Mouse (Mus musculus) c-Kit-positive CD71-positive TER-119-negative erythroid progenitor cells, embryonic 14.5 days (primary cell): ENCODE results near the gene Daam1.

ENCODE experiments used
- DNase-seq: peaks from one replicate; pipeline ENCODE4 v3.0.0-alpha.2; 2013; ENCODE audit warnings: low read depth

Daam1 gene

GRCm38 (mm10) chr12:71933989-71934645, 103.2 kb downstream of the Daam1 start:
- DNase-seq, result no peak

- DNase-seq, result no peak
These were observed 105.8 kb downstream of the Daam1 start for GRCm38 (mm10) chr12:71936636-71937035.

GRCm38 (mm10) chr12:71938513-71938912, 107.6 kb downstream of the Daam1 start:
- no peak for DNase-seq

- DNase-seq, result no peak
These were observed 110.4 kb downstream of the Daam1 start for GRCm38 (mm10) chr12:71941290-71941689.

- no peak for DNase-seq
These were observed 112.2 kb downstream of the Daam1 start for GRCm38 (mm10) chr12:71943112-71943511.

- DNase-seq, result no peak
These were observed 112.8 kb downstream of the Daam1 start for GRCm38 (mm10) chr12:71943646-71944045.

- DNase-seq, result no peak
These were observed 115.0 kb downstream of the Daam1 start for GRCm38 (mm10) chr12:71945844-71946243.

GRCm38 (mm10) chr12:71946448-71946847, 115.6 kb downstream of the Daam1 start:
- no peak for DNase-seq

- DNase-seq, result no peak
These were observed 118.1 kb downstream of the Daam1 start for GRCm38 (mm10) chr12:71948972-71949371.

- DNase-seq, result no peak
These were observed 118.7 kb downstream of the Daam1 start for GRCm38 (mm10) chr12:71949606-71950005.

- DNase-seq, result no peak
These were observed 119.4 kb downstream of the Daam1 start for GRCm38 (mm10) chr12:71950095-71950877.

GRCm38 (mm10) chr12:71954180-71954935, 123.5 kb downstream of the Daam1 start:
- DNase-seq, result no peak

GRCm38 (mm10) chr12:71956980-71957379, 126.1 kb downstream of the Daam1 start:
- DNase-seq, result no peak

GRCm38 (mm10) chr12:71957496-71957895, 126.6 kb downstream of the Daam1 start:
- no peak for DNase-seq

- DNase-seq, result no peak
These were observed 128.6 kb downstream of the Daam1 start for GRCm38 (mm10) chr12:71959351-71959991.

- DNase-seq, result no peak
These were observed 130.8 kb downstream of the Daam1 start for GRCm38 (mm10) chr12:71961671-71962070.

- no peak for DNase-seq
These were observed 131.7 kb downstream of the Daam1 start for GRCm38 (mm10) chr12:71962616-71963015.

- DNase-seq, result no peak
These were observed 137.7 kb downstream of the Daam1 start for GRCm38 (mm10) chr12:71968592-71968991.

GRCm38 (mm10) chr12:71969022-71969421, 138.1 kb downstream of the Daam1 start:
- DNase-seq, result no peak

- no peak for DNase-seq
These were observed 138.6 kb downstream of the Daam1 start for GRCm38 (mm10) chr12:71969439-71969838.

GRCm38 (mm10) chr12:71969941-71970629, 139.2 kb downstream of the Daam1 start:
- DNase-seq, result no peak
